Mouse (Mus musculus): ENCODE results near the gene Nck2.
"Not testable (repeated sequence)": the region's sequence is repeated elsewhere in the genome, so short reads cannot be mapped to it uniquely, and the experiment has no call there.

Gene Nck2

GRCm38 (mm10) chr1:43502792-43503146 lies 58.4 kb downstream of the Nck2 start:
- DNase-seq = no peak

- DNase-seq = no peak
These were observed 58.9 kb downstream of the Nck2 start for GRCm38 (mm10) chr1:43503261-43503660.

GRCm38 (mm10) chr1:43503676-43504075 lies 59.3 kb downstream of the Nck2 start:
- DNase-seq = no peak

GRCm38 (mm10) chr1:43504235-43504634 lies 59.9 kb downstream of the Nck2 start:
- no peak for DNase-seq

GRCm38 (mm10) chr1:43506638-43507037 lies 62.3 kb downstream of the Nck2 start:
- DNase-seq = no peak

- DNase-seq = no peak
These were observed 63.4 kb downstream of the Nck2 start for GRCm38 (mm10) chr1:43507809-43508208.

- DNase-seq = no peak
These were observed 66.9 kb downstream of the Nck2 start for GRCm38 (mm10) chr1:43511256-43511655.

GRCm38 (mm10) chr1:43511667-43512066 lies 67.3 kb downstream of the Nck2 start:
- DNase-seq = no peak

- no peak for DNase-seq
These were observed 73.0 kb downstream of the Nck2 start for GRCm38 (mm10) chr1:43517405-43517804.

- no peak for DNase-seq
These were observed 76.0 kb downstream of the Nck2 start for GRCm38 (mm10) chr1:43520216-43520988.

GRCm38 (mm10) chr1:43520989-43521371 lies 76.6 kb downstream of the Nck2 start:
- DNase-seq = no peak

GRCm38 (mm10) chr1:43521512-43521911 lies 77.1 kb downstream of the Nck2 start:
- DNase-seq = no peak

GRCm38 (mm10) chr1:43521950-43522349 lies 77.6 kb downstream of the Nck2 start:
- DNase-seq = no peak

GRCm38 (mm10) chr1:43522976-43523375 lies 78.6 kb downstream of the Nck2 start:
- no peak for DNase-seq

- DNase-seq = no peak
These were observed 80.0 kb downstream of the Nck2 start for GRCm38 (mm10) chr1:43524332-43524731.

GRCm38 (mm10) chr1:43528275-43528674 lies 83.9 kb downstream of the Nck2 start:
- no peak for DNase-seq

- no peak for DNase-seq
These were observed 84.7 kb downstream of the Nck2 start for GRCm38 (mm10) chr1:43529086-43529485.

GRCm38 (mm10) chr1:43530295-43531020 lies 86.1 kb downstream of the Nck2 start:
- no peak for DNase-seq

GRCm38 (mm10) chr1:43531307-43531706 lies 86.9 kb downstream of the Nck2 start:
- no peak for DNase-seq

GRCm38 (mm10) chr1:43532279-43532678 lies 87.9 kb downstream of the Nck2 start:
- no peak for DNase-seq

GRCm38 (mm10) chr1:43533497-43533896 lies 89.1 kb downstream of the Nck2 start:
- not testable (repeated sequence) for DNase-seq

- DNase-seq = no peak
These were observed 89.8 kb downstream of the Nck2 start for GRCm38 (mm10) chr1:43534060-43534760.

GRCm38 (mm10) chr1:43535519-43536000 lies 91.2 kb downstream of the Nck2 start:
- no peak for DNase-seq

- no peak for DNase-seq
These were observed 91.9 kb downstream of the Nck2 start for GRCm38 (mm10) chr1:43536266-43536665.

Data from thymus, postnatal 25 days (tissue).